Mouse (Mus musculus): ENCODE measurements around the gene Zfhx3.
A peak's percentile ranks its signal among the peaks of the same experiment; 100 is the strongest.

Gene Zfhx3

GRCm38 (mm10) chr8:108595721-108596495, 653.5 kb downstream of the Zfhx3 start:
- no peak for DNase-seq

DNA sequence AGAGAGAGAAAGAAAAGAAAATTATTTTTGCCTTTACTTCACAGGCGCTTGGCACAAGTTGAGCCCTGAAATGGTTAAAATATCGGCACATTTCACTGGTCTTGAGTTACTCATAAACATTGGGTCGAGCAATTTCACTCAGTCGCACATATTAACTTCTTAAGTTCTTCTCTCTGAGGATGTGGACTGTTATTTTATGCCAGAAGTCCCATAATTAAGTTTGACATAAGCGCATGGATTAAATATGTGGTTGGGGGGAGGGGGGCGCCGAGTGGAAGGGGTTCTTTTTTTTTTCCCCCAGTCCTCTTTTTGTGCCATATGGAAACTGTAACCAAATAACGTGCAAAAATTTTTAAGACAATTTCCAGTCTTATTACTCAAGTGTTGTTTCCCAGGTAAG, 656.6 kb downstream of the Zfhx3 start:
- DNase-seq, result no peak

GRCm38 (mm10) chr8:108599558-108599957, 657.1 kb downstream of the Zfhx3 start:
- DNase-seq, result no peak

DNA sequence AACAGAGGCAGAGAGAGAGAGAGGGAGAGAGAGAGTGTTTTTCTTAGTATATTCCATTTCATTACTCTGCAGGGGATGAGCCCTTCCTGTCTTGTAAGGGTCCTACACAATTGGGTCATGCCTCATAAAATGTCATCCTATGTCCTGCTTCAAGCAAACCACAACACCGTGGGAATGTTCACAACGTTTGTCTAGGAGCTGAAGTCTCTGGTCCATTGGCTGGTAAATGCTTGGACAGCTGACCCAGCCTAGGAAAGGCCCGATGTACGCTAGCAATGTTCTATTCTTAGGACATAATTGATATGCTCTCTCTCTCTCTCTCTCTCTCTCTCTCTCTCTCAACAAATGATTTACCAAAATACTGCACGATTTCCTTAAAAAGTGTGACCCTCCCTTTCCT, 666.2 kb downstream of the Zfhx3 start:
- no peak for DNase-seq

DNA sequence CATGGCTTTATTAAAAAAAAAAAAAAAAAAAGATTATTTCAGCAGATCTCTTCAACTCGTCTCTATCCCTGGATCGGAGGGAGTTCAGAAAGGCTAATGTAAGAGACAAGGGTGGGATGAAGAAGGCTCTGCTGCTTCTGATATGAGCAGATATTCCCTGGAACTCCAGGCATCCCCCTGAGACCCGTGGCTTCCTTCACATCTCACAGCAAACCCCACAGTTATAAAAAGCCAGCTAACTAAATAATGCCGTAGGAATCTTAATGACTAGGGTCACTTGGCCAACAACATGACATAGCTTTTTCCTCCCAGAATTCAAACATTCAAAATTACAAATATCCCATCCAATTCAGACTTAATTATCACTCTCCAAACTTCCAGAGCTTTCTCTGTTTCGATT, 666.7 kb downstream of the Zfhx3 start:
- no peak for DNase-seq

DNA sequence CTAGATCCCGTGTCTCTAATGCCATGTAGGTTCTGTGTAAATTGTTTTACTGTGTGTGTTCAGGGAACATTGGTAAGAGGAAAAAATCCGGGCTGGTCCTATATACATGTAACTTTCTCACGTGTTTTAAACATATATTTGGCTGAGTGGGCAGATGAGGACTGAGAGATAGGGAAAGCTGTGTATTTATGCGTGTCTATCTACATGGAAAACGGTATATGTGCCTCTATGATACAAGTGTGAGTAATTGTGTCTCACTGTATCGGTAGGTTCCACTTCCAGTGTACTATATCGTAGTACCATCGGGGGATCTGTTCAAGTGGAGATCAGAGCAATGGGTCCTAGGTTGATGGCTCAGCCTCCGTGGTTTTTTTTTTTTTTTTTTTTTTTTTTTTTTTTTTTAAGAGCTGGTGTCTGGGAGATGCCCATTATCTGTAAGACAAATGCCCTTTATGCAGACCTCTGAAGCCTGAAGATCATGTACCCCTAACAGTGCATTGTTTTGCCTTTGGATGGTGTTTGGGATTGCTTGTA, 668.8 kb downstream of the Zfhx3 start:
- DNase-seq, result no peak

- no peak for DNase-seq
Measured at GRCm38 (mm10) chr8:108611792-108612413, 669.5 kb downstream of the Zfhx3 start.

DNA sequence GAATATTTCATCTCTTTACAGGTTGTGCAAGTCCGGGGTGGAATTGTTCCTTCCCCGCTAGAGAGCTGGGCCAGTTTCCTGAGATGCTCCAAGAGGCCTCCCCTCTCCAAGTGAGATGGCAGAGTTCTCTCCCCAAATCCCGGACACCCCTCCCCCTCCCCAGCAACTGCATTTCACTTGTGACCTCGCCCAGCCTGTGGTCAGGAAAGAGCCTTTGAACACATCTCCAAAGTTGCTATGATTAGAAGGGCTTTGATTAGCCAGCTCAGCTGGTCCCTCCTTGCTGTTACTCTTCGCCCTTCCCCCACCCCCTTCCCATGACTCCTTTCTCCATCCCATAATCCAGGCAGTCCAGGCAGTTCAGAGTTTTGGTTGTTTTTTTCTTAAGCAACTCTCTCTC, 670.4 kb downstream of the Zfhx3 start:
- DNase-seq, result peak; percentile 19

- DNase-seq, result no peak
Measured at GRCm38 (mm10) chr8:108613280-108613679, 670.8 kb downstream of the Zfhx3 start.

DNA sequence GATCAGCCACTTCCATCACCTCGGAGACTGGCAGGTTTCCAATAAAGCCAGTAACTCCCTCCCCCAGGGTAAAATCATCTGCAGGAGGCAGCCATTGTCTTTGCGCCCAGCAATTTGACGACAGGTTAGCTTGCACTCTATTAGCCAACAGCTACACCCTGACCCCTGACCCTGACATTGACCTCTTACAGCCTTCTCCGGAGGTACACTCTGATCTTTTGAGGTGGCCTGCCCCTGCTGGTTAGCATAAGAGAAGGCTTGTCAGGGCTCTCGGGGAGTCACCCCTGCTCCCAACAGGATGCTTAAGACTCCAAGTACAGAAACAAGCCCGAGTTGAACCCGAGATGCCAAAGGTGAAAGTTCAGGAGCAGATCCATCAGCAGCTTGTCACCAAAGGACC, 678.9 kb downstream of the Zfhx3 start:
- DNase-seq, result no peak

DNA sequence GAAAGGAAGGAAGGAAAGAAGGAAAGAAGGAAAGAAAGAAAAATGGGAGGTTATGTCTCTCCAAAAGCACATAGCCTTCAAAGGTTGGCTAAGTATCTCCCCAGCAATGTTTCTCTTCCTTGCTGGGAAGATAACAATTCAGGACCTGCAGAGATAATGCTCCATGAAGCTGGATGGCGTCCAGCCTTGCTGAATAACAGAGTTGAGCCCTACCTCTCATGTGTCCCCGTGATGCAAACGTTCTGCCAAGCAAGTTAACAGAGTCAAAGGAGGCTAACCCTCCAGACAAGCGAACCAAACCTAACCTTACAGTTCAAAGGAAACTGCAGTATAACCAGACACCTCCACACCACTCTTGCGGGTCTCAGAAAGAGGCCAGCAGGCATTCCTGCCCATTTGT, 681.2 kb downstream of the Zfhx3 start:
- no peak for DNase-seq

- no peak for DNase-seq
Measured at GRCm38 (mm10) chr8:108625571-108626120, 683.2 kb downstream of the Zfhx3 start.

DNA sequence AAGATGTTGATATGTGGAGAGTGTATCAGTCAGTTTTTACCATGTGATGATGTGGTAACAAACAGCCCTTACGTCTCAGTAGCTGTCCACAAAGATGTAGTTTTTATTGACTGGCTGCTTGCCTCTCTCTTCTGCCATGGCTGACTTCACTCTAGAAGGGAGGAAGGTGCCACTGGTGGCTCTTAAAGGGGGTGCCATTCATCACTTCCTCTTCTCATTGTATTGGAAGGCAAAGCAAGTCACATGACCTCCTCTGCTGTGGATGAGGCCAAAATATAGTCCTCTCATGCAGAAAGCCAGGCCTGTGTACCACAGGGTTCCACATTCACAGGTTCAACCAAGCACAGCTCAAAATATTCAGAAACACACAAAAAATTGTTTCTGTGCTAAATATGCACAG, 688.6 kb downstream of the Zfhx3 start:
- no peak for DNase-seq

DNA sequence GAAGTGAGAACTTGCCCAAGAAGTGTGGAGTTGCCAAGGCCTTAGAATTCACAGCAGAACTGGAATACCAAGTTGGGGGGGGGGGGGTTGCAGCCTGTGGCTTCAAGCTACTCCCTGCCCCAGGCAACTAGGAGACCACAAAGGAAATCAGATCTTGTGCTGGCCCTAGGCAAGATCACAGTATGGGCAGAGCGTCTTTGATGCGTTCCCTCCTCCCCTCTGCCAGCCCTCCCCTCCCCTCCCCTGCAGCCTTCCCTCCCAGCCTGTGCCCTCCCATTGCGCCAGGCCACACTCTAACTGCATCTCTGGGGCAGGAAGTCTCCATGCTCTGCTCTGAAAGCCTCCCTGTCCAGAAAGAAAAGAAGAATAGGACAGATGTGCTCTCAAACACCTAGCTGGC, 691.8 kb downstream of the Zfhx3 start:
- no peak for DNase-seq

DNA sequence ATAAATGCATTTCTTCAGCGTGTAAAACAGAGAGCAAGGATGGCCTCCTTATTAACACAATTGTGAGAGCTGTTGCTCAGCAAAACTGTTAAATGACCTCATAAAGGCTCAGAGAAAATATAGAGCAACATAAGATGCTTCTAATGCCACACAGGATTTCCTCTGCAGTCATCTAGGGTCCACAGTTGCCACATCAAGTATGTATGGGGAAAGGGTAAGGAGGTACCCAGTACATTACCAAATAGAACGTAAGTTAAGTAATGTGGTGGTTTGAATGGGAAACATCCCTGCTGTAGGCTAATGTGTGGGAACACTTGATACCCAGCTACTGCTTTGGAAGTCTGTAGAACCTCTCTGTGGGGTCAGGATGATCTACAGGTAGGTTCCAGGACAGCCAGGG, 695.4 kb downstream of the Zfhx3 start:
- DNase-seq, result no peak

DNA sequence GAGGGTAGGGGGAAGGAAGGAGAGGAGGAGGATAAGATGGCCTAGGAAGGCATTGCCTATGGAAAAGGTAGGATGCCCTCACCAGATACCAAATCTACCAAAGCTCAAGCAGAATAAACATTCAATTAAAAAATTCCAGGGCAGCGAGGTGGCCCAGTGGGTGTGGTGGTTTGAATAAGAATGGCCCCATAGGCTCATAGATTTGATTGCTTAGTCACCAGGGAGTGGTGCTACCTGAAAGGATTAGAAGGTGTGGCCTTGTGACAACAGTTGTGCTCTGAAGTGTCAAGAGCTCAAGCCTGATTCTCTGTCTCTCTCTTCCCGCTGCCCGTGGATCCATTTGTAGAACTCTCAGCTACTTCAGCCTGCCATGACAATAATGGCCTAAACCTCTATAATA, 703.2 kb downstream of the Zfhx3 start:
- DNase-seq, result no peak

GRCm38 (mm10) chr8:108647556-108647955, 705.1 kb downstream of the Zfhx3 start:
- no peak for DNase-seq

DNA sequence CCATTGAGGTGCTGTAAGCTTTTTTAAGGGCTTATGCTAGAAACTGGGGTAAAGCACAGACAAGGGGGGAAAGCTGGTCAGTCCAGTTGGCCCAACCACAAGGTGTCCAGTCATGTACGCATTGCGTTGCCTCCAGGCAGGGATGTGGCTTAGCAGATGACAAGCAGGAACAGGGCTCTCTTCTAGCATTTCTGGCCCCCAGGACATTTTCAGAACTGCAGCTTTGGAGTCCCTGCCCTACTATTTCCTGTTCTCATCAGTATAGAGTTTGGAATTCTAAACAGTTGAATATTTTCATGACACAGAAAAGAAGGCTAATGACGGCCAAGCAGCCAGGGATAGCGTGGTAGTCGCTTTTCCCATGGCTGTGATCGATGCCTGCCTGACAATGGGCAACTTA, 706.5 kb downstream of the Zfhx3 start:
- no peak for DNase-seq

GRCm38 (mm10) chr8:108650837-108651236, 708.4 kb downstream of the Zfhx3 start:
- DNase-seq, result no peak

DNA sequence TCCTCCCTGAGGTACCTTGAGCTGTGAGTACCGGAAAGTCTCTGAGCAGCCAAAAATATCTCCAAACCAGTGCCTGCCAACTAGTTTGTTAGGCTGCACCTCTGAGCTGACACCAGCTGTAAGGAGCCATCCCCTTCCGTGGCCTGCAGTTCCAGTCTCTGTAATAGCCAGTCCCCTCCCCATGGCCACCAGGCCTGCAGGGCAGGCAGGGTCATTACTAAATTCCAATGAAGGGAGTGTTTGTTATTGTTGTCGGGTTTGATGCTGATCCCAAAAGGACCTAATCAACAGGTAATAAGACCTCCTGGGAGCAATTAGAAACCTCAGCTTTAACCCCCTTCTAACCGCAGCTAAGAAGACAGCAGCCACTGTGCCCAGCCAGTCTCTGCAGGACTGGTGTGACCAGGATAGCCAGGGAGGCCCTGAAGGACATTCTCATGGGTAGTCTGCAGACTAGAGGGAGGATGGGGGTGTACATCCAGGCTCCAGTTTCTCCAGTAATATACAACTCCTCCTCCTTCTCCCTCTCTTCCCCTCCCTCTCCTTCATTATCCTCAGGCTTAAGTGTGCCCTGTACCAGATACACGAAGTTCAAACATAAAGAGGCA, 719.1 kb downstream of the Zfhx3 start:
- DNase-seq, result no peak

GRCm38 (mm10) chr8:108662766-108663165, 720.3 kb downstream of the Zfhx3 start:
- no peak for DNase-seq

DNA sequence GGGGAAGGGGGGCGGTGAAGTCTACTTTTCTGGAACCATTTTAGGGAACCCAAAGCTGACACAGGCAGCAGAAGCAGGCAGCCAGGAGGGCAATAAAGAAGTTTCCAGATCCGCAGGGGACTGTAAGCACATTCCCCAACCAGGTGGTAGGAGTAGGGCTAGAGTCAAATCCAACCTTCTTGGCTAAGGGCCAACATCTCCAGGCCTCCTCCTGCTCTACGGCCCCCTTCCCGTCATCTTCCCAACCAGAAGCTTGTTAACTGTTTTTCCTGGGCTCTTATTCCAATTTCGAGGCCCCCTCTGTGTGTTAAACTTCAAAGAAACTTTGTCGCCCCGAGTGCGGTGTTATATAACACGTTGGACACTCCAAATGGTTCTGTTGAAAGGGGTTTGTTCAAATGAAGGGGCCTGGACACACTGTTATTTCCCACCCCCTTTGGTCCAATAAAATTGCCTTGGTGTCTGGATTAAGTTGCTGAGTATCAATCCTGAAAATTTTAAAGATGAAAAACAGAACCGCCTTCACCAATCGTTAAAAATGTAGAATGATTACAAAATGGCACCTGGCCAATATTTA, 729.6 kb downstream of the Zfhx3 start:
- DNase-seq, result no peak

GRCm38 (mm10) chr8:108675001-108675525, 732.6 kb downstream of the Zfhx3 start:
- DNase-seq, result peak; percentile 62

All from retina, postnatal 1 day (tissue).